Mouse (Mus musculus): ENCODE results near the gene Ptprc. TPM values are rescaled to one million over a fixed set of nuclear protein-coding genes. Genes with fewer than 3 reads are reported as not detected.

Ptprc gene
- 2.8 and 8.1 TPM in 2 replicates for polyA plus RNA-seq (2015; fragmentation: Nextera tagmentation; extraction: Ambion mirVana)

GRCm38 (mm10) chr1:138175494-138175893 lies at the start of gene Ptprc:
Gene Ptprc, minus strand, starts transcription at chr1:138175708.

Other genes with a start within 250 kb of the Ptprc start
- not detected in 2 replicates for gene Atp6v1g3, start 98.0 kb upstream of the Ptprc start, polyA plus RNA-seq (2015; fragmentation: Nextera tagmentation; extraction: Ambion mirVana)

Measured in urinary bladder, postnatal 0 days (tissue).